Mouse (Mus musculus) hindbrain, embryonic 16.5 days (tissue): Measurements from ENCODE around the gene Prss57. TPM values are rescaled to one million over a fixed set of nuclear protein-coding genes. Genes with fewer than 3 reads are reported as not detected.

Experiments used
- ATAC-seq: fragments of 200-750 bp; cut with Nextera tagmentation; 2 replicates; pipeline ENCODE4 v1.8.0; 2017; ENCODE audit warnings: moderate TSS enrichment, moderate library complexity
- H3K27ac ChIP-seq: fragments of 300-500 bp; sonication (generic); 2 replicates; pipeline ENCODE4 v1.5.1; 2014; ENCODE audit warnings: low read depth, mild to moderate bottlenecking, control low read depth, low read length, moderate library complexity
- H3K27me3 ChIP-seq: fragments of 300-500 bp; sonication (generic); replicated peaks from 2 replicates; pipeline ENCODE4 v1.6.1; 2014; ENCODE audit warnings: low read length; ENCODE audit not compliant: control insufficient read depth, insufficient read depth
- H3K36me3 ChIP-seq: fragments of 300-500 bp; sonication (generic); 2 replicates; pipeline ENCODE4 v1.6.1; 2014; ENCODE audit warnings: mild to moderate bottlenecking, low read length, moderate library complexity, mixed read lengths; ENCODE audit not compliant: control insufficient read depth, insufficient read depth
- H3K4me1 ChIP-seq: fragments of 300-500 bp; sonication (generic); 2 replicates; pipeline ENCODE4 v1.6.1; 2014; ENCODE audit warnings: low read depth, low read length; ENCODE audit not compliant: control insufficient read depth, insufficient read depth
- H3K4me2 ChIP-seq: fragments of 300-500 bp; sonication (generic); 2 replicates; pipeline ENCODE4 v1.6.1; 2014; ENCODE audit warnings: mild to moderate bottlenecking, low read length, control low read depth, moderate library complexity
- H3K4me3 ChIP-seq: fragments of 300-500 bp; sonication (generic); 2 replicates; pipeline ENCODE4 v1.5.1; 2014; ENCODE audit warnings: mild to moderate bottlenecking, low read length, control low read depth, moderate library complexity
- H3K9ac ChIP-seq: fragments of 300-500 bp; sonication (generic); 2 replicates; pipeline ENCODE4 v1.6.1; 2014; ENCODE audit warnings: low read depth, mild to moderate bottlenecking, control low read depth, low read length, moderate library complexity
- H3K9me3 ChIP-seq: fragments of 300-500 bp; sonication (generic); 2 replicates; pipeline ENCODE4 v1.6.1; 2014; ENCODE audit warnings: mild to moderate bottlenecking, low read length, moderate library complexity; ENCODE audit not compliant: control insufficient read depth
- WGBS: fragments of 180-500 bp; shearing (Covaris S2); extraction: QIAGEN DNeasy Blood & Tissue Kit; methylation state at CpG from one replicate; pipeline ENCODE4 v1.1.7; 2014; 5-methylcytosine and 5-hydroxymethylcytosine counted together
- polyA plus RNA-seq: library from polyadenylated mRNA; unstranded; fragments of >200 nt; fragmentation: Nextera tagmentation; extraction: Ambion mirVana; gene quantifications from 2 replicates; pipeline ENCODE4 v1.2.1, GENCODE M21; 2015

Prss57 gene
- polyA plus RNA-seq, 1 experiment from 2014 or later = not detected

DNA sequence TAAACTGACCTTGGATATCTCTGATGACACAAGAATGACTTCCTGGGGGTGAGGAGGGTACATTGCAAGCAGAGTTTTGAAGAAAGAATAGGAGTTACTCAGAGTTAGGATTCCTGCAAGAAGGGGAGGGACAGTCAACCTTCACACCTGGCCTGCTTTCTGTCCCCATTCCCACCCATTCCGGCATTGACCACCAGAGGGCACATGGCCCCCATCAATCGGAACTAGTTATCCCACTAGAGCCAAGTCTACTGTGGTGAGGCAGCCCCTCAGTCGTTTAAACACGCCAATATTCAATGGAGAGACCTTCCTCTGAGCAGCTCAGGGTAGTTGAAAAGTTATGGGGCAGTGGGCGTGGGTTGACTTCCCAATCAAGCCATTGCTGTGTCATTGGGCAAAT lies 22.4 kb downstream of the Prss57 start:
- ATAC-seq = no peak
- no peaks in the 10 kb centered on the region for H3K9me3 ChIP-seq
- no peak overlapping the region; the same call in 1 of the 2 replicates for H3K27ac ChIP-seq
- peaks cover 34% of the 10 kb centered on the region for H3K4me1 ChIP-seq
- no peak overlapping the region for H3K4me3 ChIP-seq
- no peaks in the 10 kb centered on the region for H3K27me3 ChIP-seq
- H3K36me3 ChIP-seq = no peaks in the 10 kb centered on the region
- 0% methylated on average over 5 of the region's 5 CpGs for WGBS
- H3K9ac ChIP-seq = no peak overlapping the region
- H3K4me2 ChIP-seq = peak overlapping the region; percentile 94; the same call in 1 of the 2 replicates

DNA sequence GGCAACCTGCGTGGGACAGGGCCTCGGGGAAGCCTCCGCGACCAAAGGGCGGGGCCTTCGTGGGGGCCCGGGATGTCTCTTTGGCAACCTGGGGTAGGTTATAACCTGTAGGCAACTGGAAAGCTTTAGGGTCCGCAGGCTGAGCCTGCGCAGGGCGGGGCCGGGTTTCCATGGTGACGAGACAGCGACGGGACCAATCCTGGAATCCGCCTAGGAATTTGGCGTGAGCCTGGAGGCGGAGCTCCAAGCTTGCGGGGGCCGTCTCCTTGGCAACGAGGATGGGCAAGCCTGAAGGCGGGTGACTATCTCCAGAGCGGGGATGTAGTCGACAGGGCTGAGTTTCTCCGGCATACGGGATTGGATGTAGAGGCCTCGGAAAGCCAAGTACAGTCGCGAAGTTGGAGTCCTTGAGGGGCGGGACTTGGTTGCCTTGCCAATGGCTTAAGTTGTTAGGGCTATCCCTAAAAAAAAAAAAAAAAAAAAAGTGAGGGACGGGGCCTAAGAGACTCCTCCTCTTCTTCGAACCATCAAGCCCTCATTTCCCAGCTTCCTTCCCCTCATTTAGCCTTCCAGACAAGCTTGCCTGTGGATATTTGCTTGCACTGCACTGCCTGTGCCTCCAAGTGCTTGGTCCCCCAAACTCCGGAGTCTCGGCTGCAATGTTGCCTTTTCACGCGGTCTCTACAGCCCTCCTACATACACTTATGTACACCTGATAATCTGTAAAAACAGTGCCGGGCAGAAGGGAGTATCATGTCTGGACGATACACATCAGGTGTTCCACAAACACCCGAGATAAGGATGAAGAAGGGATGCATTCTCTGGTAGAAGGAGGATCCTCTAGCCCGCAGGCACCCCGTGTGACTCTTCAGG lies 23.2 kb downstream of the Prss57 start:
- no peaks in the 10 kb centered on the region for H3K27me3 ChIP-seq
- ATAC-seq = peak; percentile 87
- peak overlapping the region; percentile 99 for H3K4me3 ChIP-seq
- no peaks in the 10 kb centered on the region for H3K9me3 ChIP-seq
- peak overlapping the region; percentile 93 for H3K27ac ChIP-seq
- peak overlapping the region; percentile 94 for H3K4me2 ChIP-seq
- H3K4me1 ChIP-seq = peaks cover 34% of the 10 kb centered on the region
- WGBS = 10% methylated on average over 38 of the region's 40 CpGs
- no peaks in the 10 kb centered on the region for H3K36me3 ChIP-seq
- peak overlapping the region; percentile 97 for H3K9ac ChIP-seq

DNA sequence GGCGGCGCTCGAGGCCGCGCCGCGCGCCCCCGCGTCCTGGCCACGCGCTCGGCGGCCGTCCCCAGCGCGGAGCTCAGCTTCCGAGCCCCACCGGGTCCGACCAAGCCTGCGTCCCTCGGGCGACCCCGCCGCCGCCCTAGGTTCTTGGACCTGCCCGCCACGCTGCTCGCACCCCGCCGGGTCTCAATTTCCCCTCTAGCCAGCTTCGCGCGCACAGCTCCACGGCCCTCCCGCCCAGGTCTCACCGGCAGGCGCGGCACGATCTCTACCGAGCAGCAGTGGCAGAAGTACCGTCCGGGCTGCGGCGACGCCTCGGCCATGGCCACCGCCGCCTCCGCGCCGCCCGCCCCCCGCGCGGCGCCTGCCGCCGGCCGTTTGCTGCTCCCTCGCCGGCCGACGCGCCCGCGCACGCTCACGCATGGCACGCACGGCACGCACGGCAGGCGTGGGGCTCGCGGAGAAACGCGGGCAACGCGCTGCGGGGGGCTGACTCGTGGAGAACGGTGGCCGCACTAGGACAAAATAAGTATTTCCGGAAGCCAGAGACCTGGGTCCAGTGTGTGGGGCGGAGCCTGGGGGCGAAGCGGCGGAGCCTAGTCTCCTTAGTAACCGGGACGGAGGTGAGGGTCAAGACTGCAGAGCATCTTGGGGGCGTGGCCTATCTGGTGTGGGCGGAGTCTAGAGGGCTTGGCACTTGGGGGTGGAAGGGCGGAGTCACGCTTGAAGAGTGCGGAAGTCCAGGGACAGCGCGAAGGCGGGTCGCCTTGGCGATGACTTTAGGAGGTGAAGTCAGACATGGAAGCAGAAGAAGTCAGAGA lies 24.0 kb downstream of the Prss57 start, which contains the start of gene Rnf126:
TSS of gene Rnf126 (minus strand) at position 445 of the 818 bp plus-strand sequence.
- Histone ChIP-seq H3K4me1 (peaks cover 34% of the 10 kb centered on the region), H3K27ac (peak within 1 kb of the TSS; percentile 93), H3K4me3 (peak within 1 kb of the TSS; percentile 99), H3K36me3 (peaks cover 8% of the 10 kb centered on the region), H3K9ac (peak within 1 kb of the TSS; percentile 97), H3K4me2 (peak within 1 kb of the TSS; percentile 94), H3K27me3 (no peaks in the 10 kb centered on the region), H3K9me3 (no peaks in the 10 kb centered on the region)
- ATAC-seq = peak; percentile 88
- under 1% methylated on average over 81 of the region's 101 CpGs for WGBS

- Histone ChIP-seq H3K27ac (peak overlapping the region; percentile 93), H3K9me3 (no peaks in the 10 kb centered on the region), H3K4me1 (peaks cover 34% of the 10 kb centered on the region), H3K4me2 (peak overlapping the region; percentile 94), H3K36me3 (peaks cover 14% of the 10 kb centered on the region), H3K27me3 (no peaks in the 10 kb centered on the region), H3K9ac (peak overlapping the region; percentile 97), H3K4me3 (peak overlapping the region; percentile 99)
- ATAC-seq = no peak; the same call in 1 of the 2 replicates
- WGBS = 7% methylated on average over 16 of the region's 16 CpGs
Measured at GRCm38 (mm10) chr10:79766001-79766507, 24.7 kb downstream of the Prss57 start.

- H3K36me3 ChIP-seq = peaks cover 20% of the 10 kb centered on the region
- H3K27me3 ChIP-seq = no peaks in the 10 kb centered on the region
- no peak for ATAC-seq
- H3K4me2 ChIP-seq = peak overlapping the region; percentile 94
- 61% methylated on average over 2 of the region's 2 CpGs for WGBS
- peaks cover 34% of the 10 kb centered on the region for H3K4me1 ChIP-seq
- no peaks in the 10 kb centered on the region for H3K9me3 ChIP-seq
- H3K27ac ChIP-seq = no peak overlapping the region
- peak overlapping the region; percentile 99; the same call in 1 of the 2 replicates for H3K4me3 ChIP-seq
- H3K9ac ChIP-seq = peak overlapping the region; percentile 97
Measured at GRCm38 (mm10) chr10:79765228-79765745, 25.5 kb downstream of the Prss57 start.

DNA sequence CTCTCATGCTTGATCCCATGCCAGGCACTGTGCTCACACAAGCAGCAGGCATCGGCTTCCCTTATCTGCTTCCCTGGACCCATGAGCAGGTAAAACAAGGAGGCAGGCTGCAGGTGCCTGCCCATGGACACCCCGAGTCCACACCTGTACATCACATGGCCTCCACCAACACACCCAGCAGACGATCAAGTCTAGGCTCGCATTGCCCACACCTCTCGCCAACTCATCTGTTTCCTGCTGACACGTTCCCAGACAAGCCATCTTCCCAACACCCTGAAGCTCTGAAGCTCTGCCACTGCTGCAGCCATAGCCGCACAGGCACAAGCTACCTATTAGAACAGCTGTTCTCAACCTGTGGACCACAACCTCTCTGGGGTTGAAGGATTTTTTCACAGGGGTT lies 26.5 kb downstream of the Prss57 start:
- peaks cover 34% of the 10 kb centered on the region for H3K4me1 ChIP-seq
- no peak overlapping the region for H3K4me2 ChIP-seq
- no peak overlapping the region for H3K27ac ChIP-seq
- no peaks in the 10 kb centered on the region for H3K27me3 ChIP-seq
- no peak for ATAC-seq
- H3K36me3 ChIP-seq = peaks cover 22% of the 10 kb centered on the region
- 86% methylated on average over 7 of the region's 7 CpGs for WGBS
- no peak overlapping the region for H3K4me3 ChIP-seq
- H3K9me3 ChIP-seq = no peaks in the 10 kb centered on the region
- peak overlapping the region; percentile 13; the same call in 1 of the 2 replicates for H3K9ac ChIP-seq

DNA sequence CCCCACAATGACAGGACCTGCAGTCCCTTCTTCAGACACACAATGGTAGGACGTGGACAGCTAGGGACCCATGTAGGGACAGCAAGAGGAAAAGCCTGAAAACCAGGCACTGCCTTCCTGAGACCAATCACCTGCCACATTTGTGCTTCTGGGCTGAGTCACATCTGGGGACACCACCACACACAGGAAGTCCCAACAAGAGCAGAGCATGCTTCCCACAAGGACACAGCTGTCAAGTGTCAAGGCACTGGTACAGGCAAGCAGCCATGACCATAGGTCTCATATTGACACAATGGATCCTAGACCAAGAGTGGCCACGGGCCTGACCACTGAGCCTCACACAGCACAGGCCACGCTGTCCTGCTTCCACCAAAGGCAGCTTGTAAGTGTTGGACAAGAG lies 27.9 kb downstream of the Prss57 start:
- ATAC-seq = no peak
- Histone ChIP-seq H3K4me2 (no peak overlapping the region), H3K4me1 (peaks cover 26% of the 10 kb centered on the region), H3K4me3 (no peak overlapping the region), H3K36me3 (peaks cover 35% of the 10 kb centered on the region), H3K9me3 (no peaks in the 10 kb centered on the region), H3K27me3 (no peaks in the 10 kb centered on the region), H3K9ac (no peak overlapping the region), H3K27ac (no peak overlapping the region)
- 95% methylated on average over 3 of the region's 3 CpGs for WGBS

DNA sequence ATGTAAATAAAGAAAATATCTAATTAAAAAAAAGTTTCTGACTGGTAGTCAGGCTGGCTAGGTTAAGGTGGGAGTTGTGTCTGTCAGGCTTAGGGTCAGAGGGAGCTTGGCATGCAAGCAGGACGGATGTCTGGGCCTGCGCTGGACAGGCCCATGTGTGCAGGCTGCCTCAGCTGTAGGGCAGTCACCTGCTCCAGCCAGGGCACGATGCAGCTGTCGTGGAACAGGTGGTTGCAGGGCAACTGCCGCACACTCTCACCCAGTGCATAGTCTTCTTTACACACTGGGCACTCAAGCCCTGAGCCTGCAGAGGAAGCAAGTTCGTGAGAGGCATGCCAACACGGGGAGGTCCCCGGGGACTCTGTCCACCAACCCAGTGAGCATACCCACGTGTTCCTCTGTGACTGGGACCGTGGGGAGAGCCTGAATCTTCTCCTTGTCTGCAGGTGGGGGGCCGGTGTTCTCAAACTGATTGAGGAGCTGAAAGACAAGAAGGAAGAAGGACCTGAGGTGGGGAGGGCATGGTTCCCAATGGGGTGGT lies 30.1 kb downstream of the Prss57 start:
- Histone ChIP-seq H3K4me1 (peaks cover 18% of the 10 kb centered on the region), H3K27ac (no peak overlapping the region), H3K27me3 (no peaks in the 10 kb centered on the region), H3K9me3 (no peaks in the 10 kb centered on the region), H3K4me3 (no peak overlapping the region), H3K36me3 (peaks cover 50% of the 10 kb centered on the region), H3K4me2 (no peak overlapping the region), H3K9ac (no peak overlapping the region)
- 92% methylated on average over 11 of the region's 11 CpGs for WGBS
- no peak for ATAC-seq
